Mouse (Mus musculus): ENCODE results near the gene Dnajc3.
"Not testable (repeated sequence)": the region's sequence is repeated elsewhere in the genome, so short reads cannot be mapped to it uniquely, and the experiment has no call there.

The Dnajc3 gene

GRCm38 (mm10) chr14:118930777-118931176 lies 7.0 kb upstream of the Dnajc3 start:
- no peak for DNase-seq (ENCODE audit: low read depth, low spot score)

- no peak for DNase-seq (ENCODE audit: low read depth, low spot score)
Measured at GRCm38 (mm10) chr14:118931181-118931580, 6.6 kb upstream of the Dnajc3 start.

- DNase-seq (ENCODE audit: low read depth, low spot score) = no peak
Measured at GRCm38 (mm10) chr14:118932956-118933355, 4.8 kb upstream of the Dnajc3 start.

- DNase-seq (ENCODE audit: low read depth, low spot score) = no peak
Measured at GRCm38 (mm10) chr14:118934686-118935085, 3.1 kb upstream of the Dnajc3 start.

GRCm38 (mm10) chr14:118936236-118936635 lies 1.5 kb upstream of the Dnajc3 start:
- DNase-seq (ENCODE audit: low read depth, low spot score) = no peak

GRCm38 (mm10) chr14:118936952-118937351 lies 824 bp upstream of the Dnajc3 start:
- DNase-seq (ENCODE audit: low read depth, low spot score) = no peak

- DNase-seq (ENCODE audit: low read depth, low spot score) = no peak
Measured at GRCm38 (mm10) chr14:118938551-118938950, 775 bp downstream of the Dnajc3 start.

- no peak for DNase-seq (ENCODE audit: low read depth, low spot score)
Measured at GRCm38 (mm10) chr14:118940796-118941495, 3.2 kb downstream of the Dnajc3 start.

- no peak for DNase-seq (ENCODE audit: low read depth, low spot score)
Measured at GRCm38 (mm10) chr14:118942076-118942475, 4.3 kb downstream of the Dnajc3 start.

- no peak for DNase-seq (ENCODE audit: low read depth, low spot score)
Measured at GRCm38 (mm10) chr14:118944702-118945101, 6.9 kb downstream of the Dnajc3 start.

- no peak for DNase-seq (ENCODE audit: low read depth, low spot score)
Measured at GRCm38 (mm10) chr14:118948841-118949240, 11.1 kb downstream of the Dnajc3 start.

GRCm38 (mm10) chr14:118951912-118952583 lies 14.3 kb downstream of the Dnajc3 start:
- DNase-seq (ENCODE audit: low read depth, low spot score) = no peak

- no peak for DNase-seq (ENCODE audit: low read depth, low spot score)
Measured at GRCm38 (mm10) chr14:118958010-118958409, 20.2 kb downstream of the Dnajc3 start.

GRCm38 (mm10) chr14:118965356-118966000 lies 27.7 kb downstream of the Dnajc3 start:
- DNase-seq (ENCODE audit: low read depth, low spot score) = no peak

- DNase-seq (ENCODE audit: low read depth, low spot score) = no peak
Measured at GRCm38 (mm10) chr14:118967646-118968045, 29.9 kb downstream of the Dnajc3 start.

- no peak for DNase-seq (ENCODE audit: low read depth, low spot score)
Measured at GRCm38 (mm10) chr14:118972268-118972667, 34.5 kb downstream of the Dnajc3 start.

GRCm38 (mm10) chr14:118977136-118977816 lies 39.5 kb downstream of the Dnajc3 start:
- no peak for DNase-seq (ENCODE audit: low read depth, low spot score)

- no peak for DNase-seq (ENCODE audit: low read depth, low spot score)
Measured at GRCm38 (mm10) chr14:118979571-118980325, 42.0 kb downstream of the Dnajc3 start.

- DNase-seq (ENCODE audit: low read depth, low spot score) = no peak
Measured at GRCm38 (mm10) chr14:118980358-118980757, 42.6 kb downstream of the Dnajc3 start.

- no peak for DNase-seq (ENCODE audit: low read depth, low spot score)
Measured at GRCm38 (mm10) chr14:118980890-118981289, 43.1 kb downstream of the Dnajc3 start.

- DNase-seq (ENCODE audit: low read depth, low spot score) = not testable (repeated sequence)
Measured at GRCm38 (mm10) chr14:118981711-118982428, 44.1 kb downstream of the Dnajc3 start.

Data from forelimb bud, embryonic 11.5 days (tissue).